Mouse (Mus musculus) neural tube, embryonic 11.5 days (tissue): ENCODE measurements at regions not wholly inside any gene's neighbourhood (a gene's known extent, or its start where the extent isn't known, plus 50 kb on each side); places are given as distances from the start of the nearest gene placed in this dataset.
"Not testable (repeated sequence)": the region's sequence is repeated elsewhere in the genome, so short reads cannot be mapped to it uniquely, and the experiment has no call there.

Experiments
- ATAC-seq: fragments of 200-750 bp; cut with Nextera tagmentation; 2 replicates; pipeline ENCODE4 v1.8.0; 2017; ENCODE audit warnings: moderate number of reproducible peaks, mild to moderate bottlenecking, moderate TSS enrichment, moderate library complexity; ENCODE audit not compliant: insufficient read depth, low FRiP score, low TSS enrichment
- DNase-seq: peaks from one replicate; pipeline ENCODE4 v3.0.0-alpha.2; 2015; ENCODE audit warnings: low spot score
- H3K27ac ChIP-seq: fragments of 300-500 bp; sonication (generic); 2 replicates; pipeline ENCODE4 v1.5.1; 2014; ENCODE audit warnings: low read depth, mild to moderate bottlenecking, low read length
- H3K27me3 ChIP-seq: fragments of 300-500 bp; sonication (generic); 2 replicates; pipeline ENCODE4 v1.6.1; 2014; ENCODE audit warnings: mild to moderate bottlenecking, low read length, mixed read lengths; ENCODE audit not compliant: control insufficient read depth, insufficient read depth
- H3K36me3 ChIP-seq: fragments of 300-500 bp; sonication (generic); 2 replicates; pipeline ENCODE4 v1.6.1; 2014; ENCODE audit warnings: mild to moderate bottlenecking, low read length, moderate library complexity, mixed read lengths; ENCODE audit not compliant: control insufficient read depth, insufficient read depth
- H3K4me1 ChIP-seq: fragments of 300-500 bp; sonication (generic); 2 replicates; pipeline ENCODE4 v1.6.1; 2014; ENCODE audit warnings: low read length, mixed read lengths; ENCODE audit not compliant: control insufficient read depth, insufficient read depth
- H3K4me2 ChIP-seq: fragments of 300-500 bp; sonication (generic); 2 replicates; pipeline ENCODE4 v1.6.1; 2014; ENCODE audit warnings: low read depth, mild to moderate bottlenecking, moderate library complexity
- H3K4me3 ChIP-seq: fragments of 300-500 bp; sonication (generic); 2 replicates; pipeline ENCODE4 v1.5.1; 2014; ENCODE audit warnings: low read depth, low read length
- H3K9ac ChIP-seq: fragments of 300-500 bp; sonication (generic); 2 replicates; pipeline ENCODE4 v1.6.1; 2014; ENCODE audit warnings: mild to moderate bottlenecking, low read length
- H3K9me3 ChIP-seq: fragments of 300-500 bp; sonication (generic); 2 replicates; pipeline ENCODE4 v1.6.1; 2016; ENCODE audit warnings: low read length; ENCODE audit not compliant: control insufficient read depth
- WGBS: fragments of 180-500 bp; shearing (Covaris S2); extraction: QIAGEN DNeasy Blood & Tissue Kit; methylation state at CpG from one replicate; pipeline ENCODE4 v1.1.7; 2014; 5-methylcytosine and 5-hydroxymethylcytosine counted together

GRCm38 (mm10) chr17:13556060-13556660, 201.8 kb downstream of the Tcp10c start:
- DNase-seq, H3K36me3 ChIP-seq, H3K9me3 ChIP-seq, ATAC-seq, H3K4me1 ChIP-seq, H3K9ac ChIP-seq, H3K27ac ChIP-seq, H3K4me3 ChIP-seq, H3K4me2 ChIP-seq, H3K27me3 ChIP-seq: not testable (repeated sequence)
- WGBS = 85% methylated on average over 16 of the region's 16 CpGs

GRCm38 (mm10) chr17:13558863-13559262, 201.5 kb upstream of the Afdn start:
- no peak overlapping the region for H3K4me2 ChIP-seq
- no peak overlapping the region for H3K27ac ChIP-seq
- no peaks in the 10 kb centered on the region for H3K27me3 ChIP-seq
- ATAC-seq = no peak
- no peak for DNase-seq
- H3K4me3 ChIP-seq = no peak overlapping the region
- no peak overlapping the region for H3K9ac ChIP-seq
- no peaks in the 10 kb centered on the region for H3K9me3 ChIP-seq
- H3K36me3 ChIP-seq = no peaks in the 10 kb centered on the region
- WGBS = 83% methylated on average over 3 of the region's 3 CpGs
- no peaks in the 10 kb centered on the region for H3K4me1 ChIP-seq

GRCm38 (mm10) chr17:13561342-13561741, 199.0 kb upstream of the Afdn start:
- Histone ChIP-seq H3K27me3 (no peaks in the 10 kb centered on the region), H3K4me1 (no peaks in the 10 kb centered on the region), H3K9me3 (no peaks in the 10 kb centered on the region), H3K4me2 (no peak overlapping the region), H3K9ac (no peak overlapping the region), H3K27ac (no peak overlapping the region), H3K36me3 (no peaks in the 10 kb centered on the region), H3K4me3 (no peak overlapping the region)
- ATAC-seq (no peak), DNase-seq (no peak)
- WGBS = 78% methylated on average over 8 of the region's 8 CpGs

- no peak overlapping the region for H3K4me2 ChIP-seq
- H3K9me3 ChIP-seq = no peaks in the 10 kb centered on the region
- DNase-seq = no peak
- no peak overlapping the region for H3K27ac ChIP-seq
- H3K4me1 ChIP-seq = no peaks in the 10 kb centered on the region
- no peaks in the 10 kb centered on the region for H3K36me3 ChIP-seq
- H3K4me3 ChIP-seq = no peak overlapping the region
- no peaks in the 10 kb centered on the region for H3K27me3 ChIP-seq
- H3K9ac ChIP-seq = no peak overlapping the region
- no peak for ATAC-seq
- 87% methylated on average over 2 of the region's 2 CpGs for WGBS
These were observed 197.4 kb upstream of the Afdn start for GRCm38 (mm10) chr17:13562974-13563373.

GRCm38 (mm10) chr17:13564800-13565199, 195.5 kb upstream of the Afdn start:
- Histone ChIP-seq H3K27ac (no peak overlapping the region), H3K4me3 (no peak overlapping the region), H3K36me3 (no peaks in the 10 kb centered on the region), H3K9me3 (no peaks in the 10 kb centered on the region), H3K9ac (no peak overlapping the region), H3K4me1 (no peaks in the 10 kb centered on the region), H3K27me3 (no peaks in the 10 kb centered on the region), H3K4me2 (no peak overlapping the region)
- ATAC-seq (no peak), DNase-seq (no peak)
- WGBS = 90% methylated on average over 7 of the region's 7 CpGs

- no peak overlapping the region for H3K4me2 ChIP-seq
- no peak overlapping the region for H3K27ac ChIP-seq
- no peaks in the 10 kb centered on the region for H3K4me1 ChIP-seq
- no peaks in the 10 kb centered on the region for H3K36me3 ChIP-seq
- ATAC-seq (no peak), DNase-seq (no peak)
- WGBS = 87% methylated on average over 7 of the region's 7 CpGs
- no peak overlapping the region for H3K9ac ChIP-seq
- no peaks in the 10 kb centered on the region for H3K9me3 ChIP-seq
- H3K4me3 ChIP-seq = no peak overlapping the region
- H3K27me3 ChIP-seq = no peaks in the 10 kb centered on the region
These were observed 193.7 kb upstream of the Afdn start for GRCm38 (mm10) chr17:13566680-13567079.

- WGBS = 81% methylated on average over 3 of the region's 3 CpGs
- no peak for DNase-seq
- H3K9ac ChIP-seq = no peak overlapping the region
- H3K27ac ChIP-seq = no peak overlapping the region
- no peaks in the 10 kb centered on the region for H3K36me3 ChIP-seq
- H3K4me1 ChIP-seq = no peaks in the 10 kb centered on the region
- H3K4me2 ChIP-seq = no peak overlapping the region
- no peaks in the 10 kb centered on the region for H3K9me3 ChIP-seq
- no peak for ATAC-seq
- H3K27me3 ChIP-seq = no peaks in the 10 kb centered on the region
- H3K4me3 ChIP-seq = no peak overlapping the region
These were observed 193.2 kb upstream of the Afdn start for GRCm38 (mm10) chr17:13567183-13567582.

- no peak overlapping the region for H3K4me2 ChIP-seq
- no peaks in the 10 kb centered on the region for H3K27me3 ChIP-seq
- no peaks in the 10 kb centered on the region for H3K4me1 ChIP-seq
- WGBS = 83% methylated on average over 5 of the region's 5 CpGs
- ATAC-seq (no peak), DNase-seq (no peak)
- no peak overlapping the region for H3K4me3 ChIP-seq
- no peak overlapping the region for H3K27ac ChIP-seq
- H3K9me3 ChIP-seq = no peaks in the 10 kb centered on the region
- no peak overlapping the region for H3K9ac ChIP-seq
- H3K36me3 ChIP-seq = no peaks in the 10 kb centered on the region
These were observed 189.5 kb upstream of the Afdn start for GRCm38 (mm10) chr17:13570796-13571195.

GRCm38 (mm10) chr17:13572204-13572833, 188.0 kb upstream of the Afdn start:
- Histone ChIP-seq H3K27ac (no peak overlapping the region), H3K4me1 (no peaks in the 10 kb centered on the region), H3K9ac (no peak overlapping the region), H3K36me3 (no peaks in the 10 kb centered on the region), H3K9me3 (no peaks in the 10 kb centered on the region), H3K4me2 (no peak overlapping the region), H3K4me3 (no peak overlapping the region), H3K27me3 (no peaks in the 10 kb centered on the region)
- WGBS = 65% methylated on average over 8 of the region's 8 CpGs
- ATAC-seq (no peak), DNase-seq (no peak)
